Mouse (Mus musculus) small intestine, adult 2 months (tissue): ENCODE data around the gene Ptchd4.

Experiments used
- CTCF ChIP-seq: fragments of 200-500 bp; IDR thresholded peaks from 2 replicates; pipeline ENCODE4 v1.5.1; 2012; ENCODE audit warnings: low read depth, mild to moderate bottlenecking, control low read depth, inconsistent platforms, low read length, moderate library complexity, mixed read lengths; ENCODE audit not compliant: insufficient replicate concordance, insufficient read length; ENCODE audit errors: extremely low read depth
- POLR2A ChIP-seq: fragments of 200-500 bp; IDR thresholded peaks from 2 replicates; pipeline ENCODE4 v1.6.1; 2012; ENCODE audit warnings: low read depth, mild to moderate bottlenecking, control low read depth, inconsistent platforms, low read length, moderate library complexity

DNA sequence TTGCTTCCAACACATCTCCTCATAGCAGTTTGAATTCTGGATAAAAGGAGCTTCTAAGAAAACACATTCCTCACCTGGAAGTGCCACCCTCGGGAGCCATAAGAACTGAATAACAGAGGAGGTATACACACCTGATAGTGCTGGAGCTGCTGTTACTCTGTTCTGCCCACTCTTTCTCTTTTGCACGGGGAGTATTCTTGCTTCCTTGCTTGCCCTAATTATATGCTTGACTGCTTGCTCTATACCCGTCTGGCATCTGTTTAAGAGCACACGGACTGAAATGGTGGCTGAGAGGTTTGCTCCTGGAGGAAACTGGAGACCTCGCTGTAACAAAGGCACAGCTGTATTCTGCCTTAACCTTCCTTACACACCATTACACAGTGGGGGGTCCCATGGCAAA, 214.4 kb downstream of the Ptchd4 start:
- TF ChIP-seq CTCF, result no peak
- TF ChIP-seq POLR2A, result no peak
